Mouse (Mus musculus) mouse trophoblast stem cell (cell line): ENCODE measurements around the gene Nmt2.

ENCODE experiments used
- in situ Hi-C, 2 experiments: fragments of 300-500 bp; cut with MseI, MboI; formaldehyde crosslinking; loops; 2 replicates in 1 of 2; 3 replicates in 1 of 2; pipeline ENCODE4 v1.15.1; 2025

The Nmt2 gene

DNA sequence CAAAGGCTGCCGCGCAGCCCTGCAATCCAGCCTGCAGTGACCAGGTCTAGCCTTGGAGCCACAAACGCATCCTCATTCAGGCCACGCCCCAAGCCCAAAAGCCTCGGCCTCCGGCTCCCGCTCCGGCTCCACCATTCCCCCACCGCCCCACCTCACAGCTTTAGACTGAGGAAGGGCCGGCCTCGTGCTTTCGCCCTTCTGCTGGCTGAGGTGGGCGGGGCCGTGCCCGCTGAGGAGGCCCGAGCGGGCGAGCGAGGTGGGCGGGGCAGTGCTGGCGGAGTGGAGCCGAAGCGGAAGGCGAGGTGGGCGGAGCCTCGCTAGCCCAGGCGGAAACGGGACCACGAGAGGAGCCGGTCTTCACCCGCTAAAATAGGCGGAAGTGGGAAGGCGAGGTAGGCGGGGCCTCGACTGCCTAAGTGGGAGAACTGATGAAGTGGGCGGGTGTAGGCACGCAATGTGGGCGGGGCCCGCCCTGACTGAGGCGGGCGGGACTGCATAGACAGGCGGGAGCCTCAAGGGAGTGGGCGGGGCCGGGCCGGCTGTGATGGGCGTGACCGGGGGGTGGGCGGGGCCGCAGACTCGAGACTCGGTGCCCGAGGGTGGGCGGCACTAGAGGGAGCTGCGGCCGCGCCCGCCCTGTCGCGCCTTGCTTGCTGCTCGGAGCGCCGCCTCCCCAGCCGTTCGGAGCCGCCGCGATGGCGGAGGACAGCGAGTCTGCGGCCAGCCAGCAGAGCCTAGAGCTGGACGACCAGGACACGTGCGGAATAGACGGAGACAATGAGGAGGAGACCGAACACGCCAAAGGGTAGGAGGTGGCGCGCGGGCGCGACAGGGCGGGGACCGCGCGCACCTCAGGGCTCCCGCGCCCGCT lies at the start of gene Nmt2:
Gene Nmt2 (plus strand): TSS at position 611 of the 871 bp plus-strand sequence.
- in situ Hi-C loops: no loop called here

DNA sequence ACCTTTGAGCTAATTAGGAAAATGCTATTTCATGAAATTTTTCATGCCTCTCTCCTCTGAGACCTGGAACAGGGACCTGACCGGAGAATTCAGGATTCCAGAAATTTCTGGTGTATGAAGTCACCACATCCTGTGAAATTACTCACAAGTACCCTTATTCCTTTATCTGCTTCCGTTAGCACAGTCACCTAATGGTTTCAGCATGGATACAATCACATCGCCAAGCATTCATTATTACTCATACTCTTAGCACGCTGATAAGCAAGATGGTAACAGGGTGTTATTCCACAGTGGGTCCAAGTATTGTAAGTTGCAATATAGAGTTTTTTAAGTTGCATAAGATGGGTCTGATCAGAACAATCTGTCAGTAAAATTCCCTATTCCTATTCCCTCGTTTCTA lies 44.8 kb upstream of the Nmt2 start:
- in situ Hi-C loops: no loop called here

DNA sequence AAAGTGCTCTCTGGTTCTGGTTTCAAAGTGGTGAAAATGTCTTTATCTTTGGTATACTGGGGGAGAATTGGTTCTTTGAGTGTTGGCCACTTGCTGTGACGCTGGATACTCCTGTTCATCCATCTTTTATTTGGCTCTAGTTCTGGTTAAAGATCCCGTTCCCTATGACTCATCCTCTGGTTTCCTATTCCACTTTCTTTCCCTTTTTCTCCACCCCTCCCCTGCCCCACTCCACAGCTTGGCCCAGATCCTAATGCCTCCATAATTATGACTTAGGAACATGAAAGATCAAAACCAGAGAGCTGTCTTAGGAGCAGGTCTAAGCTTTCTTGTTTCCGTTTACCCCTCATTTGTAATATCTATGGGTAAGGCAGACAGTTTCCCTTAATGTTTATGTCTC lies 39.8 kb upstream of the Nmt2 start:
- in situ Hi-C loops: no loop called here

DNA sequence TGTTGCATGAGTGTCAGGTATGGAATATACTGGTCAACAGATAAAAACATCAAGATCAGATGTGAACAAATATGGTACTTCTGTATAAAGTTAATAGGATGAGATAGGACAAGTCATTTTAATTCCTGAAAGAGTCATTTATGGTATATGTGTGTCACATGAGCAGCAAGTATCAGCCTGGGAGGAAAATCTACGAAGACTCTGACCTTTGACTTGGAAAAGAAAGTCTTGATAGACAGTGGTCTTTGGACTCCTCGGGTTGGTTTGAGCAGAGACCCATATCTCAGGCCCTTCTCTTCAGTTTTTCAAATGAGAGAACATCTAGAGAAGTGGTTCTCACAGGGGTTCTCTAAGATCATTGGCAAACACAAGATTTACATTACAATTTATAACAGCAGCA lies 32.7 kb upstream of the Nmt2 start:
- in situ Hi-C loops: no loop called here

DNA sequence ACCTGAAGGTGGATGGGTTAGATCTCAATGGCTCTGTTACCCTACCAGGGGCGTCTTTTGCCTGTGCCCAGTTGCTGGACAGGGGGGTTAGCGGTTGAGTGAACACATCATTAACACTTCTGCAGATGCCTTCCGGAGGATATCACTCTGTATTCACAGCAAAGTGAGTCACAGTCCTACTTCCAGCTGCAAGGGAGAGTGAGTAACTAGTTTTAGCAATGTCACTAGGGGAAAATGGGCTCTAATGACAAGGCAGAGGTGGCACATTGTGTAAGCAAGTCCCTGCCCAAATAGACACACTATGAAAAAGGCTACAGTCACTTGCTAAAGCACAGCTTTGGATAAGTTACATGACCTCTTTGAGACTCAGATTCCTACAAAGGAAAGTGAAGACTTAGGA lies 17.5 kb upstream of the Nmt2 start:
- in situ Hi-C loops: no loop called here

DNA sequence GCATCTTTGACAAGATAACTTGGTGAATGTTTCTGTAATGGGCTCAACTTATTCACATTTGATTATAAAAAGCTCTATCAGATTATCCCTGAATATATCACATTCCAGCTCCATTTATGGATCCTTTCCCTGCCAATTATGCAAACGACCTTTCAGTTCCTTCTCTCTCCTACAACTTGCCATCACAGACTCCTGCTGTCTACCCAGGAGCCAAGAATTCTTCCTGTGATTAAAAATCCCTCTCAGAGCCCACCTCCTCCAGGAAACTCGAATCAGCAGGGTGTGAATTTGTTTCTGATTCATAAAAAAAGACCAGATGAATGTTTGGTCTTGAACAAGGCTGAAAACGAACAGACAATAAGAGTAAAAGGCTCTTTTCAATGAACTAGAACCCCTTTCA lies 16.1 kb upstream of the Nmt2 start:
- in situ Hi-C loops: no loop called here

DNA sequence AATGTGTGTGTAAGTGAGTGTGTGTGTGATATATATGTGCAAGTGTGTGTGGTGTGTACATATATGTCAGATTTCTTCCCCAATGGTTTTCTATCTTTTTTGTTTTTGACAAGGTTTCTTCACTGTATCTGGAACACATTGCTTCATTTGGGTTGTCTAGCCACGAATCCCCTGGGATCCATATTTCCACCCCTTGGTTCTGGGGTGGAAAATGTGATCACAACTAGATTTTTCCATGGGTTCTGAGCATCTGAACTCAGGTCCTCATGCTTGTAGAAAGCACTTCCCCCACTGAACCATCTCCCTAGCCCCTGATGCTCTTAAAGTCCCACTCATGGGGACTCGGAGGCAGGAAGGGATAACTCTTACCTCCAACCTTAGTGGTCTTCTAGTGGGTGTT lies 10.7 kb upstream of the Nmt2 start:
- in situ Hi-C loops: no loop called here

DNA sequence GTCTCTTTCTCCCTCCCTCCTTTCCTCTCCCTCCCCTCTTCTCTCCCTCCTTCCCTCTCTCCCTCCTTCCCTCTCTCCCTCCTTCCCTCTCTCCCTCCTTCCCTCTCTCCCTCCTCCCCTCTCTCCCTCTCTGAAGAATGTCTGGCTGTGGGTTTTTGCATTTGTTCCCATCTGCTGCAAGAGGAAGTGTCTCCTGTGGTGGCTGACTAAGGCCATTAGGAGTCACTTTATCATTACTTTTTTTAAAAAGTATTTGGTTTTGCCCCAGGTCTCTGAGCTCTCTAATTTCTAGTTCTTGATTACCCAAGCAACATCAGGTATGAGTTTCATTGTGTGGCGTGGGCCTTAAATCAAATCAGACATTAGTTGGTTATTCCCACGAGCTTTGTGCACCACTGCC lies 7.9 kb upstream of the Nmt2 start:
- in situ Hi-C loops: no loop called here

DNA sequence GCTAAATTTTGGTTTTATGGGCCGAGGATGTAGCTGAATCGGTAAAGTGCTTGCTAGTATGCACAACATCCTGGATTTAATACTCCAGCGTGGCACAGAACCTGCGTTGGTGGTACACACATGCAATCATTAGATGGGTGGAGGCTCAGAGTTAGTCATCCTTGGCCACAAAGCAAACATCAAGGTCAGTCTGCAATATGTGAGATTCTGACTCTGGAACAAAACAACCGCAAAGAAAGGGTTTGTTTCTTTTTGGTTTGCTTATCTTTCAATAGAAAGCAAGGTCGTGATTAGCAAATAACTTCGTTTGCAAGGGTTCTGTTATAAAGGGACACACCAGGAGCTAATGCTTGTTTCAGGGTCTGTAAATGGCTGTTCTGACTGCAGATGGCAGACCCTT lies 6.5 kb upstream of the Nmt2 start:
- in situ Hi-C loops: no loop called here

DNA sequence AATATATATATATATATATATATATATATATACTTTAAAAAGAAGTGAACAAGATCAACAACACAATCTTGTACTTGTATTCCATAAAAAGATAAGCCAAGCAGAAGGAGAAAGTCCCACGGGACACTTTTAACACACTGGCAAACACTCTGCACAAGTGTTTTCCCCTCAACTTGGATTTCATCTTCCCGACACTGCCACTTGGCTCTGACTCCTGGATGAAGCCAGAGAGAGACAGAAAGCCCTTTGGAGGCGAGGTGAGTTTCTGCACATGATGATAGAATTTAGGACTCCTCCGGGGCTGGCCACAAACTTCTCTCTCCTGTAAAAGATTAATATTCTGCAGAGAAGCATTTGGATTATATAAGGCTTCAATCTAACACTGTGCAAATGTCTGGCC lies 2.7 kb upstream of the Nmt2 start:
- in situ Hi-C loops: no loop called here

DNA sequence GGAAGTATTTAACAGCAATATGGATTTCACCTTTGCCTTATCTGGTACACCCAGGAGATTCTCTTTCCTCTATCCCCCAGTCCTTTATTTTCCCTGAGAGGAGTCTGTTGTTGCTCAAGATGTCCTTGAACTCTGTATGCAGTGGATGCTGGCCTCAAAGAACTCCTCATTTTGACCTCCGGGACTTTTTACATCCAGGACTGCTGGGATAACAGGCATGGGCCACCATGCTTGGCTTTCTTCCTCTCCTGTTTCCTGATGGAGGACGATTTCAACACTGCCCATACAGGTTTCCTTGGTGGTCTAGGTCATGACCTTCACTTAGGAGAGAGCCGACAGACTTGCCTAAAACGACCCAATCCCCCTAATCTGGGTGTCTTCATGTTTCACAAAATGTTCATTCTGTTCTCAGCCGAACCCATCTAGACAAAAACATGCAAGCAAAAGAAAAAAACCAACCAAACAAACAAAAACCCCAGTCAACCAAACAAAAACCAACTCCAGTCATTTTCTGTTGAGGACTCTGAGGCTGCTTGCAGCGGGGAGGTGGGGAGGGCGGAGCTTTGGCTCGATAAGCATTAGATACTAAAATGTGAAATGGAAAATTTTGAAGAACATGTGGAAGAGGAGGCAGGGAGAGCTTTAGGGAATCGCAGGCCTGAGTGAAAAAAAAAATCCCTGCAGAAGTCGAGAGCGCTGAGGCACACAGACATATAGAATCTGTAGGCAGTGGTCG lies 978 bp upstream of the Nmt2 start:
- in situ Hi-C loops: no loop called here

DNA sequence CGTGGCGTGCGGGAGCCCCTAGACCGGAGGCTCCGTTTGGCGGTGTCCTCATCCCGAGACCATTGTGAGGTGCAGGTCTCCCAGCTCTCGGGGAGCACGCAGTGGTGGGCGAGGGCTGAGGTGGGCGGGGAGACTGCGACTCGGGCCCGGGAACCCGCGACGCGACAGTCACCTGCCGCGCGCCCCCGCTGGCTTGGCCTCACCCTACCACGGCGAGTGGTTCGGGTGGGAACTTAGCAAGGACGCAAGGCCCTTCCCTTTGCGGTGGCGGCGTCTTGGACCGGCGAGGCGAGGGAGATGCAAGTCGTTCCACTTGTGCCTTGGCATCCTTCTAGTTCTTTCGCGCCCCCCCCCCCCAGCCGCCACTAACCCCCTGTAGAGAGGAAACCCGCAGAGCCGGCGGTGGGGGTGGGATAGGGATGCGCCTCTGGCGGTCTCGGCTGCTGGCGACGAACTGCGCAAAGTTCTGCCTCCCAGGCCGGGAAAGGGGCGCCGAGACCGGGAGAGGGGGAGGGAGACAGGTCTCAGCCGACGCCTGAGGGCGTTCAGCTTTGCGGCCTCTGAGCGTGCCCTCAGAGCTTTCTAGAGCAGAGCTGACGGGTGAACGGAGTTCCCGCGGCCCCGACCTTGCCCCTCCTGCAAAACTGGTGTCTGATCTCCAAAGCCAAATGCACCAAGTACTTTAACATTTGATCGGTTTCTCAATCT lies 615 bp downstream of the Nmt2 start:
- in situ Hi-C loops: no loop called here

DNA sequence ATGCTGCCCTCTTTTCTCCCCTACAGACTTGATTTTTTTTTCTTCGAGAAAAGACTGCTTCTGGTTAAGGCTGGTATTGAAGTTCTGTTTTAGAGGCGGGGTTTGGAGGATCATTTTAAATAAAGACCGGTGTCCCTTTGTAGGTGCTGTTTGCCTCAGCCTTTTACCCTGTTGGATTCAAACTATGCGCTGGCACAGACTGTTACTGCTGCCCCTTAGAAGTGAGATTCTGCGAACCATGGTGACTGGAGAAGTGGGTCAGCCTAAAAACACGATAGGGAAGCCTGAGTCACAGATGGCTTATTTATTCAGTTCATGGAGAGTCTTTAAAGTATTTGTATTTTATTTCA lies 1.1 kb downstream of the Nmt2 start:
- in situ Hi-C loops: no loop called here

DNA sequence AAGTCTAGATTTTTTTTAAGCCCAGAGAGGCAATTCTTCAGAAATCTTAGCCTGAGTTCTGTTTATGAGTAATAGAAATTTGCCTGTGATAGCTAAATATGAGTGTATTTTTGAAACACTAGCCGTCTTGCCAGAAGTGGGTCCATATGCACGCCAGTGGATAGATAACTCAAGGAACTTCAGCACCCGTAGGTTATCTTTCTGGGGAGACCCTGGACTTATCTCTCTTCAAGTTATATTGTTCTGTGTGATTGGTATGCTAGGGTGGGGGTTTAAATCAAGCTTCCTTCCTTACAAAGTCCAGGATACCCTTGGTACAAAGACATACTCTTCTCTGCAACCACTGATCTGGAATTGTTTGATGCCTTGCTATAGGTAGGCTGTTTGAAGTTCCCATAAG lies 1.7 kb downstream of the Nmt2 start:
- in situ Hi-C loops: no loop called here

DNA sequence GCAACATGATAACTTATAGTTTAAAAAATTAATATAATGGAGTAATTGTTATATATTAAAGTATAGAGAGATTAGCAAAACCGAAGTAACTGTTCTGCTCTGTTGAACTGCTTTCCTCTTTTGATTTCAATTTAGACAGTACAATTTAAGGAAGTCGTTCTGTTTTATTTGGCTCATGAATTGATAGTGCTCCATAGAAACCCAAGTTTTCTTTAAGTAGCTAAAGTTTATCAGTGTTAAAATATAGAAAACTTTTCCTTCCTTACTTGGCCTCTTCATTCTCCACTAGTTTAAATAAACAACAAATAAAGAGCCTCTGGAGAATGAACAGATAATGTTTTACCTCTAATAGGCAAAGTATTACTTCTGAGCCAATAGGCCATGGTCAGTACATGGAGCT lies 2.2 kb downstream of the Nmt2 start:
- in situ Hi-C loops: no loop called here

DNA sequence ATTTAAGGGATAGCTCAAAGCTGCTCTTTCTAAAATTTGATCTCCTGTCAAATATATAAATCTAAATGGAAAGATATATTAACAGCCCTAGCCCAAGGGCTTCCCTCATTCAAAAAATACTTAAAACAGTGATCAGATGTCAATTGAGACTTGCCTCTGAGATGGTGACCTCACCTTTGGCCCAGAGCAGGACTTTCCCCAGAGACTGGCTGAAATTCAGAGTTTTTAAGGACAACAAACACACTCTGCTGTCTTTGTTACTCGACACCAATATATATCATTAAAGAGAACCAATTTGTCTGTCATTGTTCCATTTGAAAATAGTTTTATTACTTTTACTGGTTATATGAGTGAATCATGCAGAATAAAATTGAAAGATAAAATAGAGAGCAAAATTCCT lies 5.6 kb downstream of the Nmt2 start:
- in situ Hi-C loops: no loop called here

DNA sequence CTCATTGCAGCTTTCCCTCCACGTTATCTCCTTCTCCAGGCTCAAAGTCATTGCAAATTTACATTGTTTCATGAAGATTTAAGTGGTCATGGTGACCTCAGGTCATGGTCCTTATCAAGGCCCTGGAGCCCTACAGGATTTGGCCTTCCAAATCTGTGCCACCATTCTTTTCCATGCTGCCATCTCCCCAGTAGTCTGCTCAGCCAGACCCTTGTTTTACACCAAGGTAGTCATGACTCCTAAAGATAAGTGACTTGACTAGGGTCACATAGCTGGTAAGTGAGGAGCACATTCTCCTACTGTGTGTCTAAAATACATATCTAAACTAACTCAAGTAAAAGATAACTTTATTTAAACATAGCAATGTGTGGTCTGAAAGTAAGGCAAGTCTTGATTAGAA lies 8.2 kb downstream of the Nmt2 start:
- in situ Hi-C loops: no loop called here

DNA sequence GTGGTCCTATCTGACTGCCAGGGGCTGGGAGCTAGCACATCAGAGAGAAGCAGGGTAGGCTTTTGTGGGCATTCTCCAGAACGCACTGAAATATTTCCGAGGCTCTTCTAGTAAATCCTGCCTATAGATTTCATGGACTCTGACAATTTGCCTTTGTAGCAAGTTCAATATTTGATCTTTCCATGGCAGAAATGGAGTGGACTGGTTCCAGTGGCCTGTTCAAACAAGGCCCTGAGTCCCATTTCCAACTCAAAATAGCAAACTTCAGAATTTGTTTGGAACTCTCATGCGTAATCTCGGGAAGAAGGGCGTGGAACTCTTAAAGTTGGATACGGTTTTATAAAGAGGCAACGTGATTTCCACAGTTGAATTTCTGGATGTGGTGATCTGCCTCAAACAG lies 11.8 kb downstream of the Nmt2 start:
- in situ Hi-C loops: no loop called here

DNA sequence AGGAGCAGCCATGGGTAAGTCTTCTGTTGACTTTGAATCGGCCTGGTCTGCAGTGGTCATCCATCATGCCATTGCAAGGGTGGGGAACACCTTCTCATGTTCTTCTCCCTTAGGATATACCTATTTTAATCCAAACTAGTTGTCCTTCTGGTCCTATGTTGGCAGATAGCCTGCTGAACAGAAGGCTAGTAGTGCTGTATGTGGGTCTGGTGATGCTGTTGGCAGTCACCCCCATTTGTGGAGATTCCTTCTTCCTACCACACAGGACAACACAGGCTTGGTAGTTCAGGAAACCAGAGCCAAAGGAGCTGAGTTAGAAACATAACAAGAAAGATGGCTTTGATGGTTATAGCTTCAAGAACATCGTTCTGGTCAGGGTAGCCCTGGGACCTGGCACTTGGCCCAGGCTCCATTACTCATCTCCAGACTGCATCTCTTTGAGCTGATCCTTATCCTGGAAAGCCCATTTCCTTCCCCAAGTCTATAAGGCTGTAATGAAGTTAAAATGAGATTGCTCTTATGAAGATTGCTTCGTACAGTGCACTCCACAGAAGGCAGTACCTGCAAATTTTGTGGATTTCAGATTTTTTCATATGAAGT lies 21.5 kb downstream of the Nmt2 start:
- in situ Hi-C loops: no loop called here

DNA sequence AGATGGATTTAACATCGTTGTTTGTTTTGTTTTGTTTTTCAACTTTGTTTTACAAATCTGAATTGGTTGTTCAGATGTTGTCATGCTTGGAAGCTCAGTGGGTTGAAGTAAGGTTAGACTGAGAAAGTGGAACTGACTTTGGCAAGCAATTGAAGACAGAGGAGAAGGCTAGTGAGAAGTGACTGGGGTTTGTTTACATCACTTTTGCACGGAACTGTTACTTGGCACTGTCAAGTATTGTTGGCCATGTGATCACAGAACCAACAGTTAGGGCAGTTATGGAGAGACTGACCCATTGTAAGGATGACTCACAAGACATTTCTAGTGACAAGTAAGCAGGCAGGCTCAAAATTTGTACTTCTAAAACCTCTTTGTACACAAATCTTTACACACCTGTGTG lies 39.1 kb downstream of the Nmt2 start:
- in situ Hi-C loops: no loop called here

DNA sequence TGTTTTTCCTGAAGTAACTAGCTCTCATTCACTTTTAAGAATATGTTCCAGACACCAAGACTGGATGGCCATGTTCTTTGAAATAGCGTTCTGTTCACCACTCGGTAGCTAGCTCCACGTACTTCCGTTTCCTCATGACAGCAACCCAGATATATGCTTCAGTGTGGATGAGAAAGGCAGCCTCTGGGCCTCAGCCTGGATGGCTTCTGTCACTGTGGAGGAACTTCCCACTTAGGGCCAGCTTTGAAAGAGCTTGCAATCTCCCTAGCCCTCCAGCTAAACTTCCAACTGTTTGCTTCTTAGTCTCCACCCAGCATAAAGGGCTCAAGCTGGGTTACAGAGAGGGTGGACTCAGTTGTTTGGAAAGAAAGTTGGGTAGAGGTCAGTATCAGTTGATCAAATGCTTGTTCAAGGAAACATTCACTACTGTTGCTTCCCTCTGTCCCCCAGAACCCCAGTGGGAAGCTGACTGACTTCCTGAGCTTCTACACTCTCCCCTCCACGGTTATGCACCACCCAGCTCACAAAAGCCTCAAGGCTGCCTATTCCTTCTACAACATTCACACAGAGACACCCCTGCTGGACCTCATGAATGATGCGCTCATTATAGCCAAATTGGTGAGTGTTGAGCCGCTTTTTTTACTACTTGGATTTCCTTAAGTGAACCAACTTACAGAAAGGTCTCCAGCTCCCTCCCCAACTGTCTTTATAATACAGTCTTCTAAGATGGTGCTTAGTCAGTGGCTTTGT lies 40.5 kb downstream of the Nmt2 start:
- in situ Hi-C loops: loop anchor here in 1 of 2 experiments (25.0 kb wide), 1 partner anchor 438 kb away; no protein-coding TSS in a partner anchor
